Mouse (Mus musculus): ENCODE measurements around the gene Sostdc1.

Sostdc1 gene

GRCm38 (mm10) chr12:36313916-36314315 is at the start of gene Sostdc1:
Sostdc1 (plus strand) TSS chr12:36314139.
- no peak for DNase-seq

GRCm38 (mm10) chr12:36267670-36268246 is 46.2 kb upstream of the Sostdc1 start:
- no peak for DNase-seq

GRCm38 (mm10) chr12:36274823-36275222 is 39.1 kb upstream of the Sostdc1 start:
- no peak for DNase-seq

- DNase-seq, result no peak
Observed at GRCm38 (mm10) chr12:36289634-36290033, 24.3 kb upstream of the Sostdc1 start.

- DNase-seq, result no peak
Observed at GRCm38 (mm10) chr12:36290465-36290864, 23.5 kb upstream of the Sostdc1 start.

- DNase-seq, result no peak
Observed at GRCm38 (mm10) chr12:36291346-36291745, 22.6 kb upstream of the Sostdc1 start.

- DNase-seq, result peak; percentile 21
Observed at GRCm38 (mm10) chr12:36302326-36302725, 11.6 kb upstream of the Sostdc1 start.

- DNase-seq, result no peak
Observed at GRCm38 (mm10) chr12:36302905-36303642, 10.9 kb upstream of the Sostdc1 start.

GRCm38 (mm10) chr12:36308737-36309420 is 5.1 kb upstream of the Sostdc1 start:
- no peak for DNase-seq

- DNase-seq, result no peak
Observed at GRCm38 (mm10) chr12:36313015-36313414, 924 bp upstream of the Sostdc1 start.

- DNase-seq, result no peak
Observed at GRCm38 (mm10) chr12:36314446-36314845, 507 bp downstream of the Sostdc1 start.

- DNase-seq, result no peak
Observed at GRCm38 (mm10) chr12:36315527-36315926, 1.6 kb downstream of the Sostdc1 start.

- DNase-seq, result no peak
Observed at GRCm38 (mm10) chr12:36316056-36316455, 2.1 kb downstream of the Sostdc1 start.

GRCm38 (mm10) chr12:36317036-36317819 is 3.3 kb downstream of the Sostdc1 start:
- peak; percentile 8 for DNase-seq

- no peak for DNase-seq
Observed at GRCm38 (mm10) chr12:36317820-36318135, 3.8 kb downstream of the Sostdc1 start.

- no peak for DNase-seq
Observed at GRCm38 (mm10) chr12:36326101-36326521, 12.2 kb downstream of the Sostdc1 start.

GRCm38 (mm10) chr12:36332676-36333075 is 18.7 kb downstream of the Sostdc1 start:
- DNase-seq, result no peak

GRCm38 (mm10) chr12:36333837-36334281 is 19.9 kb downstream of the Sostdc1 start:
- peak; percentile 25 for DNase-seq

- DNase-seq, result no peak
Observed at GRCm38 (mm10) chr12:36344131-36344530, 30.2 kb downstream of the Sostdc1 start.

- DNase-seq, result no peak
Observed at GRCm38 (mm10) chr12:36360064-36360463, 46.1 kb downstream of the Sostdc1 start.

- DNase-seq, result no peak
Observed at GRCm38 (mm10) chr12:36360693-36361092, 46.8 kb downstream of the Sostdc1 start.

- DNase-seq, result no peak
Observed at GRCm38 (mm10) chr12:36364013-36364412, 50.1 kb downstream of the Sostdc1 start.

Data from right cerebral cortex, adult 18-20 months (tissue).